Mouse (Mus musculus): ENCODE results near the gene Tgm3. TPM values are rescaled to one million over a fixed set of nuclear protein-coding genes. Genes with fewer than 3 reads are reported as not detected.

Gene Tgm3
- polyA plus RNA-seq, 1 experiment from 2014 or later, result not detected

GRCm38 (mm10) chr2:130047923-130048440 lies 35.8 kb downstream of the Tgm3 start:
- Histone ChIP-seq H3K4me2 (ENCODE audit: low read depth, low read length) (no peak overlapping the region), H3K9me3 (ENCODE audit: low read length) (no peaks in the 10 kb centered on the region), H3K4me1 (ENCODE audit: insufficient read depth) (no peaks in the 10 kb centered on the region), H3K36me3 (replicated peaks; ENCODE audit: insufficient read depth, low read length) (no peaks in the 10 kb centered on the region), H3K27ac (ENCODE audit: low read depth) (no peak overlapping the region), H3K9ac (replicated peaks) (no peak overlapping the region), H3K4me3 (ENCODE audit: low read depth, low read length) (no peak overlapping the region), H3K27me3 (ENCODE audit: insufficient read depth, low read length) (no peaks in the 10 kb centered on the region)
- TF ChIP-seq EP300 (IDR thresholded peaks at IDR 0.05; ENCODE audit: low read depth) (no peak), CTCF (IDR thresholded peaks at IDR 0.05; ENCODE audit: low read depth) (peak; percentile 33; the same call in 1 of the 2 replicates)
- no peak for DNase-seq
- no peak for ATAC-seq
- WGBS (ENCODE audit: insufficient replicate concordance), result 69% methylated on average over 13 of the region's 13 CpGs

DNA sequence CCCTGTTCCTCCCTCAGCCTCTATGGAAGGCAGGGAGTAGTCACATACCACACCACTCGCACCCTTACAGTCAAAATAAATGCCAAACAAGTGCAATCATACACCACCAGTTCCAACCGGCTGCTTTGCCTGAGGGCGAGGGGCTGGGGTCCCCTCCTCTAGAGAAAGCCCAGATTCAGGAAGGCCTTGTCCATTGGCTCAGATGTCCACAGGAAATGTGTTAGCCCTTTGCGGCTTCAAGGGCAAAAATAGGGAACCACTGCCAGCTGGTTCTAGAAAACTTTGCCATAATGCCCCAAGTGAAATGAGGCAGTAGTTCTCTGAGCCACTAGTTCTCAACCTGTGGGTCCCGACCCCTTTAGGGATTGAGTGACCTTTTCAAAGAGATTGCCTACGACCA lies 36.6 kb downstream of the Tgm3 start:
- no peak overlapping the region for H3K9ac ChIP-seq (replicated peaks)
- no peak overlapping the region for H3K27ac ChIP-seq (ENCODE audit: low read depth)
- 50% methylated on average over 6 of the region's 6 CpGs for WGBS (ENCODE audit: insufficient replicate concordance)
- ATAC-seq (no peak), DNase-seq (no peak)
- no peaks in the 10 kb centered on the region for H3K36me3 ChIP-seq (replicated peaks; ENCODE audit: insufficient read depth, low read length)
- H3K4me2 ChIP-seq (ENCODE audit: low read depth, low read length), result no peak overlapping the region
- H3K4me3 ChIP-seq (ENCODE audit: low read depth, low read length), result no peak overlapping the region
- H3K9me3 ChIP-seq (ENCODE audit: low read length), result no peaks in the 10 kb centered on the region
- TF ChIP-seq EP300 (IDR thresholded peaks at IDR 0.05; ENCODE audit: low read depth) (no peak), CTCF (IDR thresholded peaks at IDR 0.05; ENCODE audit: low read depth) (no peak)
- no peaks in the 10 kb centered on the region for H3K4me1 ChIP-seq (ENCODE audit: insufficient read depth)
- H3K27me3 ChIP-seq (ENCODE audit: insufficient read depth, low read length), result no peaks in the 10 kb centered on the region

DNA sequence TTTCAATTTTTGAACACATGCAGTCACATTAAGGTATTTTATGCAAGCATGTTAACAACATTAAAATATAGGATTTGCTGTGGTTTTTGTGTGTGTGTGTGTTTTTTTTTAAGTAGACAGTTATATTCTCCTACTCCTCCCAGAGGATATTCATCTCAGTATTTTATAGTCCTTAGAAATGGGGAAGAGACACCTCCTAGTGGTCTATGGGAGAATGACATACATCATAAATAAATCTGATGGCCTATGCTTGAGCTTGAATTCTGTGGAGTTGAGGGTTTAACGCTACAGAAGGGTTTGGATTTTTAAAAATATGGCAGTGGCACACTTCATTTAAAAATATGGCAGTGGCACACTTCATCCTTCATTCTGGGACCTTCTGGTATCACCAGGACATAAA lies 46.0 kb downstream of the Tgm3 start:
- no peak overlapping the region for H3K4me3 ChIP-seq (ENCODE audit: low read depth, low read length)
- no peaks in the 10 kb centered on the region for H3K9me3 ChIP-seq (ENCODE audit: low read length)
- no peaks in the 10 kb centered on the region for H3K27me3 ChIP-seq (ENCODE audit: insufficient read depth, low read length)
- no peak overlapping the region for H3K9ac ChIP-seq (replicated peaks)
- TF ChIP-seq CTCF (IDR thresholded peaks at IDR 0.05; ENCODE audit: low read depth) (peak; percentile 64), EP300 (IDR thresholded peaks at IDR 0.05; ENCODE audit: low read depth) (no peak)
- ATAC-seq, result no peak
- 56% methylated on average over 1 of the region's 1 CpGs for WGBS (ENCODE audit: insufficient replicate concordance)
- DNase-seq, result no peak
- no peak overlapping the region for H3K4me2 ChIP-seq (ENCODE audit: low read depth, low read length)
- H3K36me3 ChIP-seq (replicated peaks; ENCODE audit: insufficient read depth, low read length), result no peaks in the 10 kb centered on the region
- H3K4me1 ChIP-seq (ENCODE audit: insufficient read depth), result no peaks in the 10 kb centered on the region
- no peak overlapping the region for H3K27ac ChIP-seq (ENCODE audit: low read depth)

- Histone ChIP-seq H3K27ac (ENCODE audit: low read depth) (no peak overlapping the region), H3K9me3 (ENCODE audit: low read length) (no peaks in the 10 kb centered on the region), H3K9ac (replicated peaks) (no peak overlapping the region), H3K36me3 (replicated peaks; ENCODE audit: insufficient read depth, low read length) (no peaks in the 10 kb centered on the region), H3K27me3 (ENCODE audit: insufficient read depth, low read length) (no peaks in the 10 kb centered on the region), H3K4me1 (ENCODE audit: insufficient read depth) (no peaks in the 10 kb centered on the region), H3K4me2 (ENCODE audit: low read depth, low read length) (no peak overlapping the region), H3K4me3 (ENCODE audit: low read depth, low read length) (no peak overlapping the region)
- ATAC-seq (no peak), DNase-seq (no peak)
- WGBS (ENCODE audit: insufficient replicate concordance), result 26% methylated on average over 3 of the region's 3 CpGs
- TF ChIP-seq CTCF (IDR thresholded peaks at IDR 0.05; ENCODE audit: low read depth) (peak; percentile 74), EP300 (IDR thresholded peaks at IDR 0.05; ENCODE audit: low read depth) (no peak)
Measured at GRCm38 (mm10) chr2:130068228-130068627, 56.1 kb downstream of the Tgm3 start.

DNA sequence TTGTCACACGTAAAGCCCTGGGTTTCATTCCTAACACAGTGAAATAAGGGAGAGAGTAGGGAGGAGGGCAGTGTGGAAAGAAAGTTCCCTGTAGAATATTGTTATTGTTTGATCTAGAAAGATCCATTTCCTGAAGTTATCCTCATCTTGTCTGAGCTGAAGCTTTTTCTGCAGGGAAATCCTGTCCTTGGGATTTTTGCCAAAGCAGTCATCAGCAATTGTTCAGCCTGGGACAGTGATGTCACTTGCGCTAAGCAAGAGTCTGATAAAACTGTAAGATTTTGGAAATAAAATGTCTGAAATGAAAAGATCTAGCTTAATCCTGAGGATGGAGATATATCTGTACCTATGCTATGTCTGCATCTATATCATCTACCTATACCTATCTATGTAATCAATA lies 58.2 kb downstream of the Tgm3 start:
- TF ChIP-seq CTCF (IDR thresholded peaks at IDR 0.05; ENCODE audit: low read depth) (no peak), EP300 (IDR thresholded peaks at IDR 0.05; ENCODE audit: low read depth) (no peak)
- 76% methylated on average over 2 of the region's 2 CpGs for WGBS (ENCODE audit: insufficient replicate concordance)
- no peak overlapping the region for H3K4me2 ChIP-seq (ENCODE audit: low read depth, low read length)

More for the DNA sequence above, 58.2 kb downstream of the Tgm3 start:
- no peaks in the 10 kb centered on the region for H3K9me3 ChIP-seq (ENCODE audit: low read length)
- DNase-seq (no peak), ATAC-seq (no peak)
- H3K27me3 ChIP-seq (ENCODE audit: insufficient read depth, low read length), result no peaks in the 10 kb centered on the region
- no peak overlapping the region for H3K27ac ChIP-seq (ENCODE audit: low read depth)
- H3K36me3 ChIP-seq (replicated peaks; ENCODE audit: insufficient read depth, low read length), result no peaks in the 10 kb centered on the region
- no peak overlapping the region for H3K9ac ChIP-seq (replicated peaks)
- no peaks in the 10 kb centered on the region for H3K4me1 ChIP-seq (ENCODE audit: insufficient read depth)
- no peak overlapping the region for H3K4me3 ChIP-seq (ENCODE audit: low read depth, low read length)

Small RNA genes lying within 50 kb of the gene (microRNA-seq; reads per million reads assigned to microRNA genes)
- not detected for gene Mir6339

Other genes starting within 250 kb of the Tgm3 start
- 2.7 TPM in 2 replicates for gene Stk35, start 211.8 kb upstream of the Tgm3 start, polyA plus RNA-seq (2015; fragmentation: Nextera tagmentation; extraction: Ambion mirVana)
- not detected in 2 replicates for gene Tgm6, start 100.1 kb downstream of the Tgm3 start, polyA plus RNA-seq (2015; fragmentation: Nextera tagmentation; extraction: Ambion mirVana)
- gene Snrpb, start 167.1 kb downstream of the Tgm3 start, polyA plus RNA-seq (2015; fragmentation: Nextera tagmentation; extraction: Ambion mirVana), result 185 and 200 TPM in 2 replicates
- not detected in 2 replicates for gene Tmc2, start 182.8 kb downstream of the Tgm3 start, polyA plus RNA-seq (2015; fragmentation: Nextera tagmentation; extraction: Ambion mirVana)